Mouse (Mus musculus): Measurements from ENCODE around the gene Zdhhc3. TPM values are rescaled to one million over a fixed set of nuclear protein-coding genes. Genes with fewer than 3 reads are reported as not detected.
A peak's percentile ranks its signal among the peaks of the same experiment; 100 is the strongest.

Zdhhc3 gene
- total RNA-seq, 2 experiments from 2014 or later = 48.4 TPM

DNA sequence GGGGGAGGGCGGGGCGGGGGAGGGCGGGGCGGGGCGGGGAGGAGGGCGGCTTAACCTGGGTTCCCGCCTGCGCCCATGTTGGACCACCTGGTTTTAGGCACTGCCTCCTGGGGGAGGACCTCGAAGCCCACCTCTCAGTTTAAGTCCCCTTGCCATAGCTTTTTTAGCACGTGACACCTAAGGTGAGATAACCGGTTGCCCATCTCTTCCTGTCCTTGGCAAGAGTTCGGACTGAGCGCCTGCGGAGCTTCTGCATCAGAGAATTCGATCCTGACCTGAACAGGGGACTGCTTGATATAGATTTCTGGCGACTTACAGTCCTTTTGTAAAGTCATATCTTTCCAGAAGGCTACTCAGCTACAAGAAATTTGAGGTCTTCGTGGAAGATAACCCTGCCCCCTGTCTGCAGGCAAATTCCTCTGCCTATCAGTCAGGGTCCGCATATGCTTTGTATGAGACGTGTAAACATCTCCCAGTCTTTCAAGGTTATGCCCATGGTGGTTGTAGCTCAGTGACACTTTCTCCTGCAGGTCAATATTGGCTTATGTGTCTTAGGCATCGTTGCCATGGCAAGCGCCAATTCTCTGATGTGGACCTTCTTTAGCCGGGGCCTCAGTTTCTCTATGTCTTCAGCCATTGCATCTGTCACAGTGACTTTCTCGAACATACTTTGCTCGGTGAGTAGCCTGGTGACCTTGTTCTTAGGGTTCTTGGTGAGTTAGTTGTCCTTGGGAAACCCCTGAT, 91.2 kb downstream of the Zdhhc3 start:
- ATAC-seq (replicated peaks; ENCODE audit: poor library complexity) = peak; percentile 30; the same call in 1 of the 2 replicates

DNA sequence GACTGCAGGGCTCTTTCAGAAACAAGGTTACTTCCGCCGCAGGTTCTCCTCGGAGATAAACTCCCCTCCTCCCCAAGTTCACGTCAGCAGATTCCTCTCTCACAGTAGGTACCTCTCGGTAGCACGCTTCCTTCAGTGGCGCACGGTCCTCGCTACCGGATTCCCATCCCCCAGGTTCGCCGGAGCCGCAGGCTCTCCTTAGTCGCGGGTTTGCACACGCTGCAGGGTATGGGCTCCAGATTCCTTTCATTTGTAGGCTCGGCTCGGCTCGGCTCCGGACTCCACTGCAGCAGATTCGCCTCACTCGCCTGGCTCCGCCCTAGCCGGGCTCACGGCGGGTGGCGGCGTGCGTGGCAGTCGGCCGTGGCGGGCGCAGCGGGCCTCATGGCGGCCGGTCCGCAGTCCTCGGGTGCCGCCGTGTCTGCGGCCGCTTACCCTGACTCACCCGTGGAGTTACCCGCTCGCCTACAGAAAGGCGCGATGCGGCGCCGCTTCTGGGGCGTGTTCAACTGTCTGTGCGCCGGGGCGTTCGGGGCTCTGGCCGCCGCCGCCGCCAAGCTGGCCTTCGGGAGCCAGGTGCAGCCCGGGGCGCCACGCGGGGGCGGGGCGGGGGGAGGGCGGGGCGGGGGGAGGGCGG, 91.9 kb downstream of the Zdhhc3 start, which contains the start of gene Tmem42:
Tmem42 (plus strand) TSS at position 332 of the 637 bp plus-strand sequence.
- ATAC-seq (replicated peaks; ENCODE audit: poor library complexity) = peak; percentile 83

Other genes starting within 250 kb of the Zdhhc3 start
- gene Zfp445, start 247.2 kb downstream of the Zdhhc3 start, total RNA-seq (2015) = 27.2 and 35.6 TPM in 2 replicates
- 56.0 and 80.6 TPM in 2 replicates for gene Zfp445, start 247.2 kb downstream of the Zdhhc3 start, total RNA-seq (2017)
- gene Zkscan7, start 227.5 kb downstream of the Zdhhc3 start, total RNA-seq (2015) = 1.4 TPM in 2 replicates
- 1.6 and 2.2 TPM in 2 replicates for gene Zkscan7, start 227.5 kb downstream of the Zdhhc3 start, total RNA-seq (2017)
- 1.6 and 1.8 TPM in 2 replicates for gene Zfp105, start 190.1 kb downstream of the Zdhhc3 start, total RNA-seq (2015)
- gene Zfp105, start 190.1 kb downstream of the Zdhhc3 start, total RNA-seq (2017) = 1.5 and 2.2 TPM in 2 replicates
- gene 1110059G10Rik, start 162.2 kb downstream of the Zdhhc3 start, total RNA-seq (2015) = 48.1 and 50.3 TPM in 2 replicates
- gene 1110059G10Rik, start 162.2 kb downstream of the Zdhhc3 start, total RNA-seq (2017) = 18.7 and 23.9 TPM in 2 replicates
- gene Kif15, start 162.2 kb downstream of the Zdhhc3 start, total RNA-seq (2015) = 132 and 145 TPM in 2 replicates
- gene Kif15, start 162.2 kb downstream of the Zdhhc3 start, total RNA-seq (2017) = 343 and 401 TPM in 2 replicates
- gene Tmem42, start 91.9 kb downstream of the Zdhhc3 start, total RNA-seq (2015) = 12.7 and 15.7 TPM in 2 replicates
- 8.5 and 8.7 TPM in 2 replicates for gene Tmem42, start 91.9 kb downstream of the Zdhhc3 start, total RNA-seq (2017)
- gene Tgm4, start 78.5 kb downstream of the Zdhhc3 start, total RNA-seq (2015) = not detected in 2 replicates
- gene Tgm4, start 78.5 kb downstream of the Zdhhc3 start, total RNA-seq (2017) = 0.04 TPM in 1 of 2 replicates, not detected in the other
- gene Exosc7, start within 50 bp of the Zdhhc3 start, total RNA-seq (2015) = 73.1 and 84.3 TPM in 2 replicates
- 99.3 and 118 TPM in 2 replicates for gene Exosc7, start within 50 bp of the Zdhhc3 start, total RNA-seq (2017)
- gene Clec3b, start 37.7 kb upstream of the Zdhhc3 start, total RNA-seq (2015) = not detected in 2 replicates
- not detected in 2 replicates for gene Clec3b, start 37.7 kb upstream of the Zdhhc3 start, total RNA-seq (2017)
- 0.07 and 0.44 TPM in 2 replicates for gene Cdcp1, start 102.8 kb upstream of the Zdhhc3 start, total RNA-seq (2015)
- gene Cdcp1, start 102.8 kb upstream of the Zdhhc3 start, total RNA-seq (2017) = 0.17 and 0.30 TPM in 2 replicates
- gene Tmem158, start 147.6 kb upstream of the Zdhhc3 start, total RNA-seq (2015) = 0.54 and 0.62 TPM in 2 replicates
- gene Tmem158, start 147.6 kb upstream of the Zdhhc3 start, total RNA-seq (2017) = 0.47 and 0.54 TPM in 2 replicates